Mouse (Mus musculus): ENCODE data around the gene Gnl2. TPM values are rescaled to one million over a fixed set of nuclear protein-coding genes. Genes with fewer than 3 reads are reported as not detected.

The Gnl2 gene
- polyA plus RNA-seq, 1 experiment from 2014 or later = 31.8 TPM

DNA sequence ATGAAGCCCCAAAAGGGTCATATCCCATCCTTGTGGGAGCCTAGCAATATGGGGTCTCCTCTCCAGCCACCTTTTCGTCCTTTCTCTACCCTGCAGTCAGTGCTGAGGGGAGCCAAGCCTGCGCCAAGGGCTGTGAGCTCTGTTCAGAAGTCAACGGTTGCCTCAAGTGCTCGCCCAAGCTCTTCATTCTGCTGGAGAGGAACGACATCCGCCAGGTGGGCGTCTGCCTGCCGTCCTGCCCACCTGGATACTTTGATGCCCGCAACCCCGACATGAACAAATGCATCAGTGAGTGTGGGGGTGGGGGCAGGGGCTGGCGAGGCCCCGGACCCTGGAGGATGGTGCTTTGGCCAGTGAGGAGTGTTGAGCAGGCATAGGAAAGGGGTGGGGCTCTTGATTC is 11.5 kb upstream of the Gnl2 start:
- no peak overlapping the region for H3K27ac ChIP-seq (replicated peaks)
- H3K36me3 ChIP-seq (replicated peaks) = no peaks in the 10 kb centered on the region
- no peak overlapping the region for H3K4me2 ChIP-seq
- peaks cover 64% of the 10 kb centered on the region for H3K27me3 ChIP-seq
- H3K4me1 ChIP-seq (replicated peaks) = no peaks in the 10 kb centered on the region
- no peaks in the 10 kb centered on the region for H3K9me3 ChIP-seq (replicated peaks)
- no peak overlapping the region for H3K9ac ChIP-seq
- no peak overlapping the region for H3K4me3 ChIP-seq (replicated peaks)
- ATAC-seq (ENCODE audit: insufficient read depth) = no peak
- WGBS (ENCODE audit: insufficient replicate concordance) = 40% methylated on average over 12 of the region's 12 CpGs

DNA sequence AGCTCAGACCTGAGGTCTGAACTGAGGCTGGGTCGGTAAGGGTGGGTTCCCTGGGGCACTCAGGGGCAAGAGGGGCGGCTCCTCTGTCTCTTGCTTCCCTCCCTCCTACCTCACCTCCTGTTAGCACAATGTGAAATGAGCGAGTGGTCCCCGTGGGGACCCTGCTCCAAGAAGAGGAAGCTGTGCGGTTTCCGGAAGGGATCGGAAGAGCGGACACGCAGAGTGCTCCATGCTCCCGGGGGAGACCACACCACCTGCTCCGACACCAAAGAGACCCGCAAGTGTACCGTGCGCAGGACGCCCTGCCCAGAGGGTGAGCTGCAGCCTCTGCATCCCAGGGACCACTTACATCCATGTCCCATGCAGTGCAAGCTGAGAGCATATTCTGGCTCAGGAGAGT is 8.9 kb upstream of the Gnl2 start:
- no peaks in the 10 kb centered on the region for H3K36me3 ChIP-seq (replicated peaks)
- peaks cover 68% of the 10 kb centered on the region for H3K27me3 ChIP-seq
- no peaks in the 10 kb centered on the region for H3K4me1 ChIP-seq (replicated peaks)
- H3K27ac ChIP-seq (replicated peaks) = no peak overlapping the region
- H3K4me3 ChIP-seq (replicated peaks) = no peak overlapping the region
- H3K4me2 ChIP-seq = no peak overlapping the region
- no peak overlapping the region for H3K9ac ChIP-seq
- ATAC-seq (ENCODE audit: insufficient read depth) = no peak
- H3K9me3 ChIP-seq (replicated peaks) = no peaks in the 10 kb centered on the region
- WGBS (ENCODE audit: insufficient replicate concordance) = 30% methylated on average over 15 of the region's 15 CpGs

- Histone ChIP-seq H3K9me3 (replicated peaks) (no peaks in the 10 kb centered on the region), H3K27me3 (peaks cover 68% of the 10 kb centered on the region), H3K9ac (no peak overlapping the region), H3K4me2 (no peak overlapping the region), H3K4me3 (replicated peaks) (no peak overlapping the region), H3K4me1 (replicated peaks) (no peaks in the 10 kb centered on the region), H3K27ac (replicated peaks) (no peak overlapping the region), H3K36me3 (replicated peaks) (no peaks in the 10 kb centered on the region)
- no peak for ATAC-seq (ENCODE audit: insufficient read depth)
- WGBS (ENCODE audit: insufficient replicate concordance) = 57% methylated on average over 6 of the region's 6 CpGs
Observed at GRCm38 (mm10) chr4:125008220-125008619, 8.2 kb upstream of the Gnl2 start.

DNA sequence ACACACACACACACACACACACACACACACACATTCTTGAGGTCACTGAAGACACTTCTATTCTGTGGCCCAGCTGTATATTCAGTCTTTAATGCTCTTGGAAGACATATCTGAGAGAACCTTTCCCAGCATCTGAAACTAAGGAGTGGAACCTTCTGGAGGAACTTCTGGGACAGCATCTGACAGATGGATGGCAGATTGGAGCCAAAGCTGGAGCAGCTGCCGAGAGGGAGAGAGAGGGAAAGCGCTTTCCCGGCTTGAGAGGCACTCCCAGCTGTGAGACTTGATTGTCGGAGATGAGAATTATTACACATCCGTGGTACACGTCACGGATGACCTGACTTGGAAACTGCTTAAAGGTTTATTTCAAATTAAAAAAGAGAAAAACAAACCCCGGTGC is 7.7 kb upstream of the Gnl2 start:
- Histone ChIP-seq H3K4me1 (replicated peaks) (no peaks in the 10 kb centered on the region), H3K27me3 (peaks cover 66% of the 10 kb centered on the region), H3K27ac (replicated peaks) (no peak overlapping the region), H3K36me3 (replicated peaks) (no peaks in the 10 kb centered on the region), H3K9me3 (replicated peaks) (no peaks in the 10 kb centered on the region), H3K9ac (no peak overlapping the region), H3K4me2 (no peak overlapping the region), H3K4me3 (replicated peaks) (no peak overlapping the region)
- 72% methylated on average over 8 of the region's 8 CpGs for WGBS (ENCODE audit: insufficient replicate concordance)
- ATAC-seq (ENCODE audit: insufficient read depth) = no peak

DNA sequence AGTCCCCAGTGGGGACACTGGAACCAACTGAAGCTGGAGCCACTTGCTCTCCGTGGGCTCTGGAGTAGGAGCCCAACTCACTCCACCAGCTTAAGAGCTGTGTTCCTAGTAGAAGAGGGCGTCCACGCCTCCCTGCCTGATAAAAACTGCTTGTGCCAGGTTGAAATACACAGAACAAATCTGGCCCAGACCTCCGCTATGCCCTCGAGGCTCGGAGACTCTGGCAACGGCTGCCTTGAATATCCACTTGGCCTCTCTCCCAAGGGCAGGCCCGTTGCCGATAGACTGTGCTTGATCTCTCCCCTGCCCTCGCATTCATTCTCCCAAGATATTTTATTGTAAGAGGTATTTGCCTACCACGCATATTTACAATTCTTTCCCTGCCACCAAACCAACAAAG is 1.0 kb downstream of the Gnl2 start:
- Histone ChIP-seq H3K4me1 (replicated peaks) (no peaks in the 10 kb centered on the region), H3K27ac (replicated peaks) (no peak overlapping the region), H3K9me3 (replicated peaks) (no peaks in the 10 kb centered on the region), H3K4me2 (no peak overlapping the region), H3K9ac (no peak overlapping the region), H3K27me3 (peaks cover 35% of the 10 kb centered on the region), H3K4me3 (replicated peaks) (no peak overlapping the region), H3K36me3 (replicated peaks) (no peaks in the 10 kb centered on the region)
- no peak for ATAC-seq (ENCODE audit: insufficient read depth)
- 61% methylated on average over 11 of the region's 11 CpGs for WGBS (ENCODE audit: insufficient replicate concordance)

- no peak overlapping the region for H3K27ac ChIP-seq (replicated peaks)
- H3K9ac ChIP-seq = no peak overlapping the region
- no peaks in the 10 kb centered on the region for H3K4me1 ChIP-seq (replicated peaks)
- H3K27me3 ChIP-seq = peaks cover 46% of the 10 kb centered on the region
- H3K9me3 ChIP-seq (replicated peaks) = no peaks in the 10 kb centered on the region
- no peaks in the 10 kb centered on the region for H3K36me3 ChIP-seq (replicated peaks)
- ATAC-seq (ENCODE audit: insufficient read depth) = no peak
- no peak overlapping the region for H3K4me3 ChIP-seq (replicated peaks)
- H3K4me2 ChIP-seq = no peak overlapping the region
- WGBS (ENCODE audit: insufficient replicate concordance) = 21% methylated on average over 11 of the region's 11 CpGs
Observed at GRCm38 (mm10) chr4:125020780-125021538, 4.6 kb downstream of the Gnl2 start.

DNA sequence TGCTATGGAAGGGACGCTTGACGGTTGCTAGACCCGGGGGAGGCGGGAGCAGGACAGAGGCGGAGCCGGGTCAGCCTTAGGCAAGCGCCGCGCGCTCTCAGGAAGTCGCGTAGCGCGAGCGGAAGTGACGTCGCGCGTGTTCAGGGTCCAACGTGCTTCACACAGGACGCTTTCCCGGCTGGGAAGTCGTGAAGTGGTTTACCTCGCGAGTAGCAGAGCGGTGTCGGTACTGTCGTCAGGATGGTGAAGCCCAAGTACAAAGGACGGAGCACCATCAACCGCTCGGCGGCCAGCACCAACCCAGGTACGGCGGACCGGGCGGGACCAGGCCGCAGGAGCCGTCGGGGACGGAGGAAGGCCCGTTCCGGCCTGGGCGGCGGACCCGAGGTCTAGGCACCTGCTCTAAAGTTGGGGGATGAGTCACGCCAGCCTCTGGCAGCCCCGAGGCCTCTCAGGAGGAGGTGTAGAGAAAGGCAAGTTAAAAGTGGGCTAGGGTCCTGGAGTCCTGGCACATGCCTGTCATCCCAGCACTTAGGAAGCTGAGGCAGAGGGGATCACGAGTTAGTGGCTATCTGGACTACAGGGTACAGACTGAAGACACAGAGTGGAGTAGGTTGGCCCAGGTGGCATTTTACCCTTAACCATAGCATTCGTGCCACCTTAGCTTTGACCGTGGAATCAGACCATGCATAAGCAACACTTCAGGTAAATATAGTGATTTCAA is 13.7 kb downstream of the Gnl2 start:
- Histone ChIP-seq H3K4me1 (replicated peaks) (peaks cover 32% of the 10 kb centered on the region), H3K36me3 (replicated peaks) (peaks cover 16% of the 10 kb centered on the region), H3K4me2 (peak overlapping the region; percentile 95), H3K9me3 (replicated peaks) (no peaks in the 10 kb centered on the region), H3K4me3 (replicated peaks) (peak overlapping the region; percentile 94), H3K27ac (replicated peaks) (peak overlapping the region; percentile 74), H3K9ac (peak overlapping the region; percentile 82), H3K27me3 (peaks cover 30% of the 10 kb centered on the region)
- peak; percentile 98 for ATAC-seq (ENCODE audit: insufficient read depth)
- WGBS (ENCODE audit: insufficient replicate concordance) = under 1% methylated on average over 50 of the region's 50 CpGs

GRCm38 (mm10) chr4:125034341-125034740 is 18.0 kb downstream of the Gnl2 start:
- Histone ChIP-seq H3K4me1 (replicated peaks) (peaks cover 57% of the 10 kb centered on the region), H3K9ac (no peak overlapping the region), H3K4me3 (replicated peaks) (no peak overlapping the region), H3K9me3 (replicated peaks) (no peaks in the 10 kb centered on the region), H3K27me3 (no peaks in the 10 kb centered on the region), H3K27ac (replicated peaks) (no peak overlapping the region), H3K36me3 (replicated peaks) (peaks cover 48% of the 10 kb centered on the region), H3K4me2 (no peak overlapping the region)
- whole genome bisulfite sequencing (ENCODE audit: insufficient replicate concordance) = 85% methylated on average over 4 of the region's 4 CpGs
- ATAC-seq (ENCODE audit: insufficient read depth) = no peak

DNA sequence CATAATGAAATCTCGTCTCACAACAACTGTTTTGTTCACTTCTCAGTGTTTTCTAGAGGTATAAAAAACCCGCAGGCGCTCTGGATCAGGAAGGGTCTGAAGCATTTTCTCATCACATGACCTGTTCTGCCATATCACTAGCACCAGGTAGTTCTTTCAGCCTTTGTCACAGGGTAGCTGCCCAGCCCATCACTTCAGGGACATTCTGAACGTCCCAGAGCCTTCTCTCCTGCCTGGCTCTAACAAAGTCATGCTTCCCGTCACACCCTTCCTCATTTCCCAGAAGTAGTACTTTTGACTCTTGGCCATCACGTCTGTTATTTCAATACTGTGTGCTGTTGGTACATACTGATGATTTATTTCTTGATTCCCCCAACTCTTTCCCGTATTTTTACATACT is 28.1 kb downstream of the Gnl2 start:
- no peak overlapping the region for H3K9ac ChIP-seq
- peaks cover 97% of the 10 kb centered on the region for H3K36me3 ChIP-seq (replicated peaks)
- no peaks in the 10 kb centered on the region for H3K27me3 ChIP-seq
- H3K4me2 ChIP-seq = no peak overlapping the region
- ATAC-seq (ENCODE audit: insufficient read depth) = no peak
- no peaks in the 10 kb centered on the region for H3K9me3 ChIP-seq (replicated peaks)
- H3K4me3 ChIP-seq (replicated peaks) = no peak overlapping the region
- WGBS (ENCODE audit: insufficient replicate concordance) = 74% methylated on average over 7 of the region's 7 CpGs
- peaks cover 7% of the 10 kb centered on the region for H3K4me1 ChIP-seq (replicated peaks)
- H3K27ac ChIP-seq (replicated peaks) = no peak overlapping the region

DNA sequence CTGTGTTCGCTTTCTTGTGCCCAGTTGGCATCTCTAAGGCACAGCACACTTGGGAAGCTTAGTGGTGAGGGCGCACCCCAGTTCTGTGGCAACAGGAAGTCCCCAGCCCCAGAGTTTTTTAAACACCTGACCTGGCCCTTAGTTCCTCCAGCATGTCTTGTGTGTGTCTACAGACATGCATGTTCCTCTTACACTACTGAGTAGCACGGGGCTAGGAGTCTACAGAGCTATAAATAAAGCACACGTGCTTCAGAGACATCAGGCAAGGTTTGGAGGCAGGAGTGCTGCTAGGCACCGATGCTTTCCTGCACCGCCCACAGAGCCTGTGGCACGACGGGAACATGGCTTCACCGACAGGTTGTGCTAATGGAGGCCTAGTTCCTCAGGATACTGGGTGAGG is 39.0 kb downstream of the Gnl2 start:
- peaks cover 55% of the 10 kb centered on the region for H3K36me3 ChIP-seq (replicated peaks)
- no peaks in the 10 kb centered on the region for H3K9me3 ChIP-seq (replicated peaks)
- no peak overlapping the region for H3K4me3 ChIP-seq (replicated peaks)
- no peak for ATAC-seq (ENCODE audit: insufficient read depth)
- H3K4me1 ChIP-seq (replicated peaks) = peaks cover 11% of the 10 kb centered on the region
- H3K27ac ChIP-seq (replicated peaks) = 0 out of 2 replicates have a peak overlapping the region, but pooled peaks have one; percentile 38
- H3K9ac ChIP-seq = no peak overlapping the region
- no peak overlapping the region for H3K4me2 ChIP-seq
- no peaks in the 10 kb centered on the region for H3K27me3 ChIP-seq
- WGBS (ENCODE audit: insufficient replicate concordance) = 66% methylated on average over 9 of the region's 9 CpGs

- H3K27ac ChIP-seq (replicated peaks) = no peak overlapping the region
- H3K36me3 ChIP-seq (replicated peaks) = peaks cover 45% of the 10 kb centered on the region
- no peak overlapping the region for H3K4me2 ChIP-seq
- no peaks in the 10 kb centered on the region for H3K9me3 ChIP-seq (replicated peaks)
- no peaks in the 10 kb centered on the region for H3K27me3 ChIP-seq
- no peak overlapping the region for H3K9ac ChIP-seq
- no peak overlapping the region for H3K4me3 ChIP-seq (replicated peaks)
- WGBS (ENCODE audit: insufficient replicate concordance) = 73% methylated on average over 4 of the region's 4 CpGs
- peaks cover 11% of the 10 kb centered on the region for H3K4me1 ChIP-seq (replicated peaks)
- no peak for ATAC-seq (ENCODE audit: insufficient read depth)
Observed at GRCm38 (mm10) chr4:125056476-125056875, 40.1 kb downstream of the Gnl2 start.

Data from liver, embryonic 15.5 days (tissue).